Mouse (Mus musculus) midbrain, embryonic 14.5 days (tissue): ENCODE results near the gene Atp2a2. TPM values are rescaled to one million over a fixed set of nuclear protein-coding genes. Genes with fewer than 3 reads are reported as not detected.
"Not testable (repeated sequence)": the region's sequence is repeated elsewhere in the genome, so short reads cannot be mapped to it uniquely, and the experiment has no call there.

Experiments used
- ATAC-seq: fragments of 200-750 bp; cut with Nextera tagmentation; 2 replicates; pipeline ENCODE4 v1.8.0; 2017; ENCODE audit warnings: moderate number of reproducible peaks, moderate library complexity; ENCODE audit not compliant: low FRiP score, low TSS enrichment
- DNase-seq: peaks from one replicate; pipeline ENCODE4 v3.0.0-alpha.2; 2015
- H3K27ac ChIP-seq: fragments of 300-500 bp; sonication (generic); replicated peaks from 2 replicates; pipeline ENCODE4 v1.5.1; 2014; ENCODE audit warnings: mild to moderate bottlenecking, low read depth, low read length, moderate library complexity
- H3K27me3 ChIP-seq: fragments of 300-500 bp; sonication (generic); 2 replicates; pipeline ENCODE4 v1.6.1; 2014; ENCODE audit warnings: low read length, control low read depth, mixed read lengths; ENCODE audit not compliant: control insufficient read depth, insufficient read depth
- H3K36me3 ChIP-seq: fragments of 300-500 bp; sonication (generic); 2 replicates; pipeline ENCODE4 v1.6.1; 2014; ENCODE audit warnings: low read length, control low read depth; ENCODE audit not compliant: control insufficient read depth, insufficient read depth
- H3K4me1 ChIP-seq: fragments of 300-500 bp; sonication (generic); 2 replicates; pipeline ENCODE4 v1.6.1; 2014; ENCODE audit warnings: mild to moderate bottlenecking, antibody characterized with exemption, low read length, control low read depth; ENCODE audit not compliant: control insufficient read depth, insufficient read depth
- H3K4me2 ChIP-seq: fragments of 300-500 bp; sonication (generic); 2 replicates; pipeline ENCODE4 v1.6.1; 2014; ENCODE audit warnings: mild to moderate bottlenecking, low read length, moderate library complexity
- H3K4me3 ChIP-seq: fragments of 300-500 bp; sonication (generic); replicated peaks from 2 replicates; pipeline ENCODE4 v1.5.1; 2014; ENCODE audit warnings: low read depth, low read length
- H3K9ac ChIP-seq: fragments of 300-500 bp; sonication (generic); replicated peaks from 2 replicates; pipeline ENCODE4 v1.6.1; 2014; ENCODE audit warnings: mild to moderate bottlenecking, low read length, moderate library complexity
- H3K9me3 ChIP-seq: fragments of 300-500 bp; sonication (generic); 2 replicates; pipeline ENCODE4 v1.6.1; 2016; ENCODE audit warnings: low read length, control low read depth, mixed read lengths; ENCODE audit not compliant: control insufficient read depth
- whole genome bisulfite sequencing: fragments of 180-500 bp; shearing (Covaris S2); extraction: QIAGEN DNeasy Blood & Tissue Kit; methylation state at CpG from one replicate; pipeline ENCODE4 v1.1.7; 2014; 5-methylcytosine and 5-hydroxymethylcytosine counted together
- polyA plus RNA-seq: library from polyadenylated mRNA; unstranded; fragments of >200 nt; fragmentation: Nextera tagmentation; extraction: Ambion mirVana; gene quantifications from 2 replicates; pipeline ENCODE4 v1.2.1, GENCODE M21; 2014

The Atp2a2 gene
- polyA plus RNA-seq, 1 experiment from 2014 or later: 59.3 TPM

DNA sequence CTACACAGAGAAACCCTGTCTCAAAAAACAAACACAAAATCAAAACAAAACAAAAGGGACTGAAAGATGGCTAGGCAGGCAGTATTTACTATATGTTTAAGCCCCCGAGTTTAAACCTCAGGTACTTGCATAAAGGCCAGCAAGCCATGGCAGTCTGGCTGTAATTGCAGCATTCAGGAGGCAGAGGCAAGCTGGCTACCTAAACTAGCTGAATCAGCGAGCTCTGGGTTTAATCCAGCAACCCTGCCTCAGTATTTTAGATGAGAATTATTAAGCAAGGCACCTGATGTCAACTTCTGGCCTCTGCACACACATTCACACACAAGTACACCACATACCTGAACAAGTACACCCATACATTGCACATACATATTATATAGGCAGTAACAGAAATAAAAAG is 4.0 kb downstream of the Atp2a2 start:
- no peak overlapping the region for H3K4me3 ChIP-seq
- DNase-seq (no peak), ATAC-seq (no peak)
- peak overlapping the region; percentile 19; the same call in 1 of the 2 replicates for H3K4me2 ChIP-seq
- no peak overlapping the region for H3K27ac ChIP-seq
- H3K4me1 ChIP-seq: peaks cover 35% of the 10 kb centered on the region
- no peaks in the 10 kb centered on the region for H3K9me3 ChIP-seq
- no peaks in the 10 kb centered on the region for H3K27me3 ChIP-seq
- WGBS: 56% methylated on average over 2 of the region's 2 CpGs
- peaks cover 36% of the 10 kb centered on the region for H3K36me3 ChIP-seq
- peak overlapping the region; percentile 1; the same call in 1 of the 2 replicates for H3K9ac ChIP-seq

DNA sequence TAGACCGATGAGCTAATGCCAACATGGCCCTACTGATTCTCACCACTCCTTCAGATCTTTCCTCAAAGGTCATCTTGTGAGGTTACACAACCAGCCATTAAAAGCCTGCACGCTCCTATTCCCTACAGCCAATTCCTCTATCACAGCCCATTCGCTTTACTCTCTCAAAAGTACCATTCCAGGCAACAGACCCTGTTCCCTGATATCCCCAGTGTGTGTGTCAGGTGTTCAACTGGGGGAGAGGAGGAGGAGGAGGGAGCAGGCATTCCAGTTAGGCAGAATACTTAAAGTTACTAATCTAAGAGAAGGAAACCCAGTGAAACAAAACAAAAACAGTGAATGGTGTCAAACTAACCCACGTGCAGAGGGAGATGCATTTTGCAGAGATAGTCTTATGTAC is 5.0 kb downstream of the Atp2a2 start:
- WGBS: 88% methylated on average over 4 of the region's 4 CpGs
- no peak overlapping the region for H3K27ac ChIP-seq
- 0 out of 2 replicates have a peak overlapping the region, but pooled peaks have one; percentile 1 for H3K4me3 ChIP-seq
- H3K4me1 ChIP-seq: peaks cover 32% of the 10 kb centered on the region
- H3K9me3 ChIP-seq: no peaks in the 10 kb centered on the region
- peaks cover 45% of the 10 kb centered on the region for H3K36me3 ChIP-seq
- no peak overlapping the region for H3K4me2 ChIP-seq
- no peaks in the 10 kb centered on the region for H3K27me3 ChIP-seq
- DNase-seq: no peak
- ATAC-seq: no peak
- no peak overlapping the region for H3K9ac ChIP-seq

DNA sequence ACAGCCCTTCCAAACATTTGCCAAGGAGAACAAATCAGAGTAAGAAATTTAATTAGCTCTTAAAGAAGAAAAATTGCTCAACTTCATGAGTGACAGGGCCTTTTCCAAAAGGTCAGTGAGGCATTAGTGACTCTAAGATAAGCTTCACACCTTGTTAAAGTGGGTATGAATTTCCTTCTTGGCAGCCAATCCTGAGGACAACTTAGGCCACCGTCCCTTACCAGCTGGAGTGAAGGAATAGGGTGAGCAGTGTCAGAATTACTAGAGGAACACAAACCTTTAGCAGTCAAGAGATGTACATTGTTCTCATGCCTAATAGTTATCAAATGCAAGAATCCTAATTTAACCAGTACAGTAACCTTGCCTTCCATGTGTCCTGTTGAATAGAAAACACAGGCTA is 7.6 kb downstream of the Atp2a2 start:
- no peak overlapping the region for H3K27ac ChIP-seq
- peaks cover 22% of the 10 kb centered on the region for H3K4me1 ChIP-seq
- DNase-seq (no peak), ATAC-seq (no peak)
- H3K4me2 ChIP-seq: no peak overlapping the region
- 90% methylated on average over 1 of the region's 1 CpGs for WGBS
- H3K36me3 ChIP-seq: peaks cover 67% of the 10 kb centered on the region
- no peak overlapping the region for H3K9ac ChIP-seq
- H3K9me3 ChIP-seq: no peaks in the 10 kb centered on the region
- H3K4me3 ChIP-seq: no peak overlapping the region
- H3K27me3 ChIP-seq: no peaks in the 10 kb centered on the region

DNA sequence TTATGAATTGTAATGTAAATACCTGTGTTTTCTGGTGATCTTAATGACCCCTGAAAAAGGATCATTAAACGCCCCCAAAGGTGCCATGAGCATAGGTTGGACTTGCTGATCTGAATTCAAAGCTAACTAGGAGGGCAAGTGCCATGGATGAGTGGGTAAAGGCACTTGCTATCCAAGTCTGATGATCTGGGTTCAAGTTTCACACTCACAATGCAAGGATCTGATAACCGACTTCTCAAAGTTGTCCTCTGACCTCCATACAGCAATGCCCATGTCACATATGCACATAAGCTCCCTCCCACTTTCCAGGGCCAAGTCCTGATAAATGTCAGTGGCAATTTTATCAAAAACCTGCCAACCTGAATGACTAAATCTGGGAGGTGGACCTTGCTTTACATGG is 9.0 kb downstream of the Atp2a2 start:
- ATAC-seq: no peak
- Histone ChIP-seq H3K36me3 (peaks cover 81% of the 10 kb centered on the region), H3K4me1 (peaks cover 11% of the 10 kb centered on the region; the same call in 1 of the 2 replicates), H3K27me3 (no peaks in the 10 kb centered on the region), H3K9ac (no peak overlapping the region), H3K4me2 (no peak overlapping the region), H3K4me3 (no peak overlapping the region), H3K9me3 (no peaks in the 10 kb centered on the region), H3K27ac (no peak overlapping the region)
- no peak for DNase-seq
- WGBS: 97% methylated on average over 2 of the region's 2 CpGs

DNA sequence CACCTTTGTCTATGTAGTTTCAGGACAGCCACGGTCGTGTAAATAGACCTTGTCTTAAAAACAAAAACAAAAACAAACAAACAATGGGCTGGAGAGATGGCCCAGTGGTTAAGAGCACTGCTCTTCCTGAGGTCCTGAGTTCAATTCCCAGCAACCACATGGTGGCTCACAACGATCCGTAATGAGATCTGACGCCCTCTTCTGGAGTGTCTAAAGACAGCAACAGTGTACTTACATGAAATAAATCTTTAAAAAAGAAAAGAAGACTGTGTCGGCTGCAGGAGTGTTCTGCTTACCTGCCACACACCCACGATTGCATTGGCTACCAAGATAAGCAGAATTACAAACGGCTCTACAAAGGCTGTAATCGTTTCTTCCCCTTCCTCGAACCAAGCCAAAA is 10.6 kb downstream of the Atp2a2 start:
- Histone ChIP-seq H3K9ac (no peak overlapping the region), H3K27me3 (no peaks in the 10 kb centered on the region), H3K36me3 (peaks cover 78% of the 10 kb centered on the region), H3K4me3 (no peak overlapping the region), H3K27ac (no peak overlapping the region), H3K9me3 (no peaks in the 10 kb centered on the region), H3K4me1 (no peaks in the 10 kb centered on the region), H3K4me2 (no peak overlapping the region)
- no peak for ATAC-seq
- 93% methylated on average over 10 of the region's 10 CpGs for WGBS
- DNase-seq: no peak

DNA sequence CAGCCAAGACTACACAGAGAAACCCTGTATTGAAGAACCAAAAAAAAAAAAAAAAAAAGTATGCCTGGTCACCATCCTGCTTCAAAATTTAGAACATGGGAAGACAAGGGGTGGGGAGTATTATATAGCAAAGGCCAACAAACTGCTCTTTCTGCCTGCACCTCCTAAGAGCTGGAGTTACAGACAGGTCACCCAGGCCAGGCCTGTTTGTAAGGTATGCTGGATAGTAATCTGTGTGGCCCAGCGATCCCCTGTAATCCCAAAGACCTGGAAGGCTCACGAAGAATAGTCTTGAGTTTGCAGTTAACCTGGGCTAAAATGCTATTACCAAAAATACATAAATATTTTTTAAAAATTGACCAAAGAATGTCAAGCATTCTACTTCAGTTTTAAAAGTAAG is 11.9 kb downstream of the Atp2a2 start:
- WGBS: 98% methylated on average over 2 of the region's 2 CpGs
- DNase-seq (no peak), ATAC-seq (no peak)
- H3K27ac ChIP-seq: no peak overlapping the region
- no peaks in the 10 kb centered on the region for H3K9me3 ChIP-seq
- no peak overlapping the region for H3K9ac ChIP-seq
- H3K4me3 ChIP-seq: no peak overlapping the region
- H3K27me3 ChIP-seq: no peaks in the 10 kb centered on the region
- H3K4me2 ChIP-seq: no peak overlapping the region
- peaks cover 83% of the 10 kb centered on the region for H3K36me3 ChIP-seq
- no peaks in the 10 kb centered on the region for H3K4me1 ChIP-seq

DNA sequence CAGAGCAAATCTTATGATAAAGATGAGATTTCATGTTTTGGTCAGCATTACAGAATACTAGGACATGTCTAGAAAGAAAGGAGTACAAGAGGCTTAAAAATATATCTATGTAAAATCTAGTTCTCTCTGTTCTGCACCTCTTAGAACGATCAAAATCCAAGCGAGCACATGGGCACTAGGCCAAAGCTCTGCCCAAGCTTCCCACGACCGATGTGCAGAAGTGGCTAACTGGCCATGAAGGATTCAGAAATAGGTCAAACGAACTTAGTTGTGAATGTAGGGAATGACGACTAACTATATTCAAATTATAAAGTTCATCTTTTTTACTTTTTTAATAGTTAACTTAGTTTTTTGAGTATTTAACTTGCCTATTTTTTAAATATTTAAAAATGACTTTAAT is 14.2 kb downstream of the Atp2a2 start:
- Histone ChIP-seq H3K27ac (no peak overlapping the region), H3K27me3 (no peaks in the 10 kb centered on the region), H3K9ac (no peak overlapping the region), H3K4me3 (no peak overlapping the region), H3K36me3 (peaks cover 81% of the 10 kb centered on the region), H3K9me3 (no peaks in the 10 kb centered on the region), H3K4me1 (no peaks in the 10 kb centered on the region), H3K4me2 (no peak overlapping the region)
- DNase-seq (no peak), ATAC-seq (no peak)
- 94% methylated on average over 6 of the region's 6 CpGs for WGBS

DNA sequence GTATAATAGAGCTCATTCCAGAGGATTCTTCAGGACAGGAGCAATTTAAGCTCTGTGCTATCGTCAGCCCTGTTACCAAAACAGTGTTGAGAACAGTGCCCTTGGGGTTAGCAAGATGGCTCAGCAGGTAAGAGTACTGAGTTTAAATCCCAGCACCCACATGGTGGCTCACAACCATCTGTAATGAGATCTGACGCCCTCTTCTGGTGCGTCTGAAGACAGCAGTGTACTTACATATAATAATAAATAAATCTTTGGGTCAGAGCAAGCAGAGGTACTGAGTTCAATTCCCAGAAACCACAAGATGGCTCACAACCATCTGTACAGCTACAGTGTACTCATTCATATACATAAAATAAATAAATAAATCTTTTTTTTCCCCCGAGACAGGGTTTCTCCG is 15.8 kb downstream of the Atp2a2 start:
- not testable (repeated sequence) for H3K27me3 ChIP-seq, H3K4me1 ChIP-seq, H3K4me2 ChIP-seq, ATAC-seq, H3K4me3 ChIP-seq, DNase-seq, H3K9ac ChIP-seq, H3K9me3 ChIP-seq, H3K27ac ChIP-seq
- peaks cover 83% of the 10 kb centered on the region for H3K36me3 ChIP-seq
- 83% methylated on average over 5 of the region's 5 CpGs for WGBS

DNA sequence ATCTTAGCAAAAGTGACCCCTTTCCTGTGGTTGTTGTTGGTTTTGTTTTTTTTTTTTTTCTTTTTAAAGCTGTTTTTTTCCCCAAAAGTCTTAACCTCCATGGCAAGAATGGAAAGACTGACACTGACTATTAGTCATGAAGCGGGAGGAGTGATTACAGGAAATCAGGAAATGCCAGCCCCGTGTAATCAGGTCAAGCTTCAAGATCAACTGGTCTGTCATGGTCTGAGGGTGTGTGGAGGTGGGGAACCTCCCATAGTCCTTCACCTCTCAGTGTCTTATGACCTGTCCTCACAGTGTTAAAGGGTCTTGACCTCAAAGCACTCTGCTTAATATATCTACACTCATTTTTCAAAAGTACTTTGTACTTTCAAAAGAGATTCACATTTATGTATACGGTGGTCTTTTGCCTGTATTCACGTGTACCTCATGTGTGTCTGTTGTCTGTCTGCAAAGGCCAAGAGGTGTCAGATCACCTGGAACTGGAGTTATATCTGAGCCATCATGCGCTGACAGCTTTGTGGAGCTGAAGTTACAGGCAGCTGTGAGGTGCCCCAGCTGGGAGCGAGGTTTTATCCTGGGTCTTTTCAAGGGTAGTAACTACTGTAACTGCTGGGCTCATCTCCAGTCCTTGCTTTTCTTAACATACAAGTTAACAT is 19.2 kb downstream of the Atp2a2 start:
- no peak overlapping the region for H3K4me3 ChIP-seq
- 93% methylated on average over 6 of the region's 6 CpGs for WGBS

More for the DNA sequence above, 19.2 kb downstream of the Atp2a2 start:
- no peak overlapping the region for H3K27ac ChIP-seq
- H3K9me3 ChIP-seq: no peaks in the 10 kb centered on the region
- H3K36me3 ChIP-seq: peaks cover 65% of the 10 kb centered on the region
- H3K9ac ChIP-seq: no peak overlapping the region
- H3K4me1 ChIP-seq: no peaks in the 10 kb centered on the region
- ATAC-seq (no peak), DNase-seq (no peak)
- H3K27me3 ChIP-seq: no peaks in the 10 kb centered on the region
- no peak overlapping the region for H3K4me2 ChIP-seq
